Mouse (Mus musculus) stomach, embryonic 14.5 days (tissue): ENCODE measurements around the gene Pafah2. TPM values are rescaled to one million over a fixed set of nuclear protein-coding genes. Genes with fewer than 3 reads are reported as not detected.

Experiments used
- ATAC-seq: fragments of 200-750 bp; cut with Nextera tagmentation; 2 replicates; pipeline ENCODE4 v1.8.0; 2017; ENCODE audit warnings: low read depth, moderate TSS enrichment; ENCODE audit not compliant: insufficient number of reproducible peaks, insufficient read depth, low FRiP score
- H3K27ac ChIP-seq: fragments of 300-500 bp; sonication (generic); 2 replicates; pipeline ENCODE4 v1.5.1; 2014; ENCODE audit warnings: mild to moderate bottlenecking, low read length, moderate library complexity, mixed read lengths
- H3K27me3 ChIP-seq: fragments of 300-500 bp; sonication (generic); 2 replicates; pipeline ENCODE4 v1.6.1; 2014; ENCODE audit warnings: low read length, control low read depth, mixed read lengths; ENCODE audit not compliant: control insufficient read depth, insufficient read depth
- H3K36me3 ChIP-seq: fragments of 300-500 bp; sonication (generic); 2 replicates; pipeline ENCODE4 v1.6.1; 2014; ENCODE audit warnings: mild to moderate bottlenecking, control low read depth, low read length, moderate library complexity, mixed read lengths; ENCODE audit not compliant: control insufficient read depth, insufficient read depth
- H3K4me1 ChIP-seq: fragments of 300-500 bp; sonication (generic); 2 replicates; pipeline ENCODE4 v1.6.1; 2014; ENCODE audit warnings: low read length, control low read depth, mixed read lengths; ENCODE audit not compliant: control insufficient read depth, insufficient read depth
- H3K4me2 ChIP-seq: fragments of 300-500 bp; sonication (generic); replicated peaks from 2 replicates; pipeline ENCODE4 v1.6.1; 2014; ENCODE audit warnings: low read depth, low read length, control low read depth
- H3K4me3 ChIP-seq: fragments of 300-500 bp; sonication (generic); 2 replicates; pipeline ENCODE4 v1.5.1; 2014; ENCODE audit warnings: low read depth, low read length, control low read depth
- H3K9ac ChIP-seq: fragments of 300-500 bp; sonication (generic); replicated peaks from 2 replicates; pipeline ENCODE4 v1.6.1; 2014; ENCODE audit warnings: low read depth, mild to moderate bottlenecking, control low read depth, low read length, moderate library complexity, mixed read lengths
- H3K9me3 ChIP-seq: fragments of 300-500 bp; sonication (generic); 2 replicates; pipeline ENCODE4 v1.6.1; 2016; ENCODE audit warnings: low read depth, low read length, control low read depth; ENCODE audit not compliant: control insufficient read depth
- WGBS: fragments of 180-500 bp; shearing (Covaris S2); extraction: QIAGEN DNeasy Blood & Tissue Kit; methylation state at CpG from one replicate; pipeline ENCODE4 v1.1.7; 2014; 5-methylcytosine and 5-hydroxymethylcytosine counted together
- polyA plus RNA-seq: library from polyadenylated mRNA; unstranded; fragments of >200 nt; fragmentation: Nextera tagmentation; extraction: Ambion mirVana; gene quantifications from 2 replicates; pipeline ENCODE4 v1.2.1, GENCODE M21; 2014

Pafah2 gene
- polyA plus RNA-seq, 1 experiment from 2014 or later = 15.1 TPM

DNA sequence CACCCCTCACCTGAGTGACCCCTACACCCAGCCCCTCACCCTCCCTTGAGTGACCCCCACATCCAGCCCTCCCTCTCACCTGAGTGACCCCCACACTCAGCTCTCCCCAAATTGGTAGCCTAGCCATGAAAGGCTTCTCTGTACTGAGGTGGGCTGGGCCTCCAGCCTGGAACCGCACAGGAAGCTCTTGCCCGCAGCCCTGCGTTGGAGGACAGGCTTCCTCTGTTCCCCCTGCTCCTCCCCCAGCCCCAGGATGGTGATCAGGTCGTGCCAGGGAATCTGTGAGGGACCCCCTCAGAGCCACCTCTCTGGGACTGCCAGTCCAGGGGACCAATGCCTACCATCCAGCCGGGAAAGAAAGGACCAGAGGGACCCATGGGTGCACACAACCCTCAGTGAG is 30.8 kb upstream of the Pafah2 start:
- ATAC-seq = no peak
- no peaks in the 10 kb centered on the region for H3K27me3 ChIP-seq
- WGBS = 44% methylated on average over 5 of the region's 5 CpGs
- H3K9me3 ChIP-seq = no peaks in the 10 kb centered on the region
- no peak overlapping the region for H3K27ac ChIP-seq
- H3K4me1 ChIP-seq = peaks cover 7% of the 10 kb centered on the region; the same call in 1 of the 2 replicates
- H3K36me3 ChIP-seq = no peaks in the 10 kb centered on the region
- no peak overlapping the region for H3K4me3 ChIP-seq
- no peak overlapping the region for H3K4me2 ChIP-seq
- H3K9ac ChIP-seq = no peak overlapping the region

DNA sequence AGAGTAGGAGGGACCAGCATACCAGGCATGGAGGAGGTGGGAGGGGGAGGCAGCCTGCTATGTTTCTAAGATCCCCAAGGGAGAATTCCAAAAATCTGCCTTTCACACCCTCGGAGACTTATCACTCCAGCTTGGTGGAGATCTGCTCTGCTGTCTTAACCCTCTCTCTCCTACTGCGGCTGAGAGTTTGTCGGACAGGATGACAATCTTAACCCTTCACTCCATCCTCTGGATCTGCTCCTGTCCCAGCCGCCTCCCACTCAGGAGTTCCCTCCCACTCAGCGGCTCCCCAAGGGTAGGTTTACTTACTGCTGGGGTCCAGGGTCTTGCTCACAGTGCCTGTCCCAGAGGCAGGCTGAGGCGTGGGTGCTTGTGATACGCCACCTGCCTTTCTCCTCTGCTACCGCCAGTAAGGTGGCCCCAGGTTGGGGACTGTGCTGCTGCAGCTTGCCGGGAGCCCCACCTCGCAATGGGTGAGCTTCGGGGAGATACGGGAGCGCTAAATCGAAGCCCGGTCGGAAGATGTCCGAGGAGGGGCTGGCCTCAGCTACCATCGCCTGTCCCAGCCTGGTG is 25.4 kb upstream of the Pafah2 start:
- Histone ChIP-seq H3K4me3 (peak overlapping the region; percentile 44), H3K9me3 (no peaks in the 10 kb centered on the region), H3K9ac (no peak overlapping the region), H3K4me1 (peaks cover 17% of the 10 kb centered on the region), H3K4me2 (peak overlapping the region; percentile 98), H3K27ac (no peak overlapping the region), H3K36me3 (no peaks in the 10 kb centered on the region), H3K27me3 (peaks cover 13% of the 10 kb centered on the region; the same call in 1 of the 2 replicates)
- WGBS = 2% methylated on average over 18 of the region's 18 CpGs
- no peak for ATAC-seq

DNA sequence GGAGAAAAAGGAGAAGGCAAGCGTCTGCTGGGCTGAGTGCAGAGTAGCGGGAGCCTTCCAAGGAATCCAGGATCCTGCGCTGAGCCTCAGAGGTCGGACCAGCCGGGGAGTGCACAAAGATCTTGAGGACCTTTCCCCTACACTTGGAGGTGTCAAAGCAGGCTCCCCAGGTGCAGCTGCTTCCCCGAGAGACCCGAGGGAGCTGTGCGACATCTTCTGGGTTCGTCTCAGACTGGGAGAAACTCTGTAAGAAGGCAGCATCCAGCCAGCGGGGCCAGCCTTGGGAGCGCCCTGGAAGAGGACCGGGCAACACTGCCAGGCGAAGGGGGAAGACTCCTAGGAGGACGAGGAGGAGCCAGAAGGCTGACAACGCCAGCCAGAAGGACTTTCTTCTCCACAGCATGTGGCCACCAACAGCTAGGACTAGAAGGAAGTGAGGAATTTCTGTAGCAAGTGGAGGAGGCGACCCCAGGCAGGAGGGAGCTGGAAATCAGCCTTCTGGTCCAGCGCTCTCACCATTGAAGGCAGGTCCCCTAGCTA is 24.7 kb upstream of the Pafah2 start:
- Histone ChIP-seq H3K9ac (no peak overlapping the region), H3K4me3 (peak overlapping the region; percentile 44), H3K27ac (no peak overlapping the region), H3K9me3 (no peaks in the 10 kb centered on the region), H3K4me1 (peaks cover 17% of the 10 kb centered on the region), H3K27me3 (peaks cover 13% of the 10 kb centered on the region; the same call in 1 of the 2 replicates), H3K36me3 (no peaks in the 10 kb centered on the region), H3K4me2 (peak overlapping the region; percentile 98)
- ATAC-seq = no peak
- 2% methylated on average over 17 of the region's 17 CpGs for WGBS

DNA sequence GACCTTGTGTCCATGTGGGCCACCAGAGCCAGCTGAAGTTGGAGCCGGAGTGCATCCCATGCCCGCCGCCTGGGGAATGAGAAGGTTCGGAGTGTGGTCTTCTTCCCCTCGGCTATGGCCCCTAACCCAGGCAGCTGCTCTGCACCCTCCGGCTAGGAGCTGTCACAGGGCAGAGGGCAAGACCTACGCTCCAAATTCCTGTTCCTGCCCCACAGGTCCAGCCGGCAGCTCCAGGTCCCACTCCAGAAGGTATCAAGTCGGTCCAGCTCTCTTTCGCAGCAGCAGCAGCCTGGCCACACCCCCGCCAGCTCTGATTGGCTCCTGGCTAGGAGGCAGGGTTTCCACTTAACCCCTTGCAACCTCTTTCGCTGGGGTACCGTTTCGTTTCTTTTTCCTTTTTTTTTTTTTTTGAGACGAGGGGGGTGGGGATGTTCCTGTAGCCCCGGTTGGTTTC is 23.8 kb upstream of the Pafah2 start:
- WGBS = under 1% methylated on average over 16 of the region's 16 CpGs
- Histone ChIP-seq H3K27ac (no peak overlapping the region), H3K4me2 (peak overlapping the region; percentile 98), H3K27me3 (peaks cover 13% of the 10 kb centered on the region; the same call in 1 of the 2 replicates), H3K9ac (peak overlapping the region; percentile 28; the same call in 1 of the 2 replicates), H3K4me1 (peaks cover 17% of the 10 kb centered on the region), H3K36me3 (no peaks in the 10 kb centered on the region), H3K9me3 (no peaks in the 10 kb centered on the region), H3K4me3 (peak overlapping the region; percentile 44)
- ATAC-seq = peak; percentile 79

DNA sequence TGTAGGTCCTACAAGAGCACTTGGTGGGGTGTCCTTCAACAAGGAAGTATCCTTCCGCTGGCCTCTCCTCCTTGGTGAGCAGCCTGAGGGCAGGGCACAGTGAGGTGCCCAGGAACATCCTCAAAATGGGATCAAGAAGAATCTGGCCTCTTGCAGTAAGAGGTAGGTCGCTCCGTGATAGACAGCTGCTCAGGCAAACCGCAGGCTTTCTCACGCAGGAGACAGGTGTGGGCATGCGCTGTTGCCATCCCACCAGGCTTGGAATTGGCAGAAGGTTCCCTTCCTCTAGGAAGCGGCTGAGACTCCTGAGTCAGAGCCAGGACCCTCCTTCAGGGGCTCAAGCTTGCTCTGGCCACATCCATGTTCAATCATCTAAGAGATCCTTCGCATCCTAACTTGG is 22.8 kb upstream of the Pafah2 start:
- H3K4me2 ChIP-seq = no peak overlapping the region
- H3K27me3 ChIP-seq = peaks cover 13% of the 10 kb centered on the region; the same call in 1 of the 2 replicates
- no peak overlapping the region for H3K9ac ChIP-seq
- no peaks in the 10 kb centered on the region for H3K9me3 ChIP-seq
- H3K4me3 ChIP-seq = no peak overlapping the region
- H3K27ac ChIP-seq = no peak overlapping the region
- no peaks in the 10 kb centered on the region for H3K36me3 ChIP-seq
- H3K4me1 ChIP-seq = peaks cover 17% of the 10 kb centered on the region
- 79% methylated on average over 8 of the region's 8 CpGs for WGBS
- no peak for ATAC-seq

DNA sequence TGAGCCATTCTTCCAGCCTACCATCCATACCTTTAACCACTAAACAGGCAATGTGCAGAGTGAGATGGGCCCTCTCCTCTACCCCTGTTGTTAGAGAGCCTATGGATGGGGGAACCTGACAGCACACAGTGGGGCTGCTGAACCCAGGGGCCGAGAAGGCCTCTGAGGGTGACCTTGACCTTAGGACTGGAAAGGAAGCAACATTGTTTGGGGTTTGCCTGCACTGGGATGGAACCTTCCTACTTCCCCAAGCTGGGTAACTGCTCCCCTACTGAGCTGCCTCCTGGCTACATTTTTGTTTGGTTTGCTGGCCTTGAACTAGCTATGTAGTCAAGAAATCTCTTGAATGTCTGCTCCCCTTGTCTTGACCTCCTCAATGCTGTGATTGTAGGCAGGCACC is 21.8 kb upstream of the Pafah2 start:
- no peaks in the 10 kb centered on the region for H3K36me3 ChIP-seq
- H3K4me1 ChIP-seq = peaks cover 17% of the 10 kb centered on the region
- 37% methylated on average over 1 of the region's 1 CpGs for WGBS
- no peaks in the 10 kb centered on the region for H3K9me3 ChIP-seq
- ATAC-seq = no peak
- H3K9ac ChIP-seq = no peak overlapping the region
- peaks cover 13% of the 10 kb centered on the region; the same call in 1 of the 2 replicates for H3K27me3 ChIP-seq
- no peak overlapping the region for H3K4me3 ChIP-seq
- no peak overlapping the region for H3K4me2 ChIP-seq
- H3K27ac ChIP-seq = no peak overlapping the region

DNA sequence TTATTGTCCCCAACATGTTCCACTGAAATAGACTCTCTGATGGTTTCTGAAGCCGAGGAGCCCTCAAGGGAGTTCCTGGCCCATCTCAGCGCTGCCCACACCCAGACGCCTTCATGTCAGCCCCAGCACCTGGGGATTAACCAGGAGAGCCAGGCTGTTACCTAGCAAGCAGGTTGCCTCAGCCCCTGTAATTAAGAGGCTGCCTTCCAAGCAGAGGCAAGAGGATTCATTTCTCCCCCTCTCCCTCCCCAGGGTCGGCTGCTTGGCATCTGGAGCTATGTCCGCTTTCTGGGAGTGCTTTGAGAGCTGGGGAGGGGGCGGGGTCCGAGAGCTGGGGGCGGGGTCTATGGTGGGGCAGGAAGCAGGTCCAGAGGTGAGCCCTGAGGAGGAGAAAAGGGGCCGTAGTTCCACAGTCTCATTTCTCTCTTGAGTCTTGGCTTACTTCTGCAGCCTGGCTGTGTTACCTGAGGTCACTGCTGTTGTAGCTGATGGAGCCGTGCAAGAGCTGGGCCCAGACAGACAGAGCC is 18.0 kb upstream of the Pafah2 start:
- Histone ChIP-seq H3K27me3 (no peaks in the 10 kb centered on the region), H3K4me1 (no peaks in the 10 kb centered on the region), H3K4me2 (no peak overlapping the region), H3K9me3 (no peaks in the 10 kb centered on the region), H3K27ac (no peak overlapping the region), H3K36me3 (no peaks in the 10 kb centered on the region), H3K4me3 (no peak overlapping the region), H3K9ac (no peak overlapping the region)
- ATAC-seq = no peak
- WGBS = 28% methylated on average over 10 of the region's 10 CpGs

DNA sequence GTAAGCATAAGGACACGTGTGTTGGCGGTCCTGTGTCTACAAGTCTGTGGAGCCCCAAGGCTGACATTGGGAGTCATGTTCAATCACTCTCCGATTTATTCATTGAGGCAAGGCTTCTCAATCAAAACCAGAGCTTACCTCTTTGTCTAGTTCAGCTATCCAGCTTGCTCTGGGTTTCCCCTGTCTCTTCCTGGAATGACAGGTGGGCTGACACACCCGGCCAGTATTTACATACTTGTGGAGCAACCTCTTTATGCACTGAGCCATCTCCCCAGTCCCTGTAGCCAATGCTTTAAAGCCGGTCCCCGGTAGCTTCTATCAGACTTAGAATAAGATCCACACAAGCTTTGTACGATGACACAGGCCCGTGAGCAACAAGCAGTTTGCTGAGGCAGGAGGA is 16.6 kb upstream of the Pafah2 start:
- ATAC-seq = no peak
- no peak overlapping the region for H3K4me3 ChIP-seq
- H3K27me3 ChIP-seq = no peaks in the 10 kb centered on the region
- no peaks in the 10 kb centered on the region for H3K9me3 ChIP-seq
- 69% methylated on average over 8 of the region's 8 CpGs for WGBS
- H3K27ac ChIP-seq = no peak overlapping the region
- no peak overlapping the region for H3K9ac ChIP-seq
- H3K4me2 ChIP-seq = no peak overlapping the region
- no peaks in the 10 kb centered on the region for H3K36me3 ChIP-seq
- H3K4me1 ChIP-seq = no peaks in the 10 kb centered on the region
